Mouse (Mus musculus): ENCODE results near the gene Wdr81. TPM values are rescaled to one million over a fixed set of nuclear protein-coding genes. Genes with fewer than 3 reads are reported as not detected.

The Wdr81 gene
- total and polyA plus RNA-seq, 2 experiments from 2014 or later = 2.2 to 12.0 TPM

DNA sequence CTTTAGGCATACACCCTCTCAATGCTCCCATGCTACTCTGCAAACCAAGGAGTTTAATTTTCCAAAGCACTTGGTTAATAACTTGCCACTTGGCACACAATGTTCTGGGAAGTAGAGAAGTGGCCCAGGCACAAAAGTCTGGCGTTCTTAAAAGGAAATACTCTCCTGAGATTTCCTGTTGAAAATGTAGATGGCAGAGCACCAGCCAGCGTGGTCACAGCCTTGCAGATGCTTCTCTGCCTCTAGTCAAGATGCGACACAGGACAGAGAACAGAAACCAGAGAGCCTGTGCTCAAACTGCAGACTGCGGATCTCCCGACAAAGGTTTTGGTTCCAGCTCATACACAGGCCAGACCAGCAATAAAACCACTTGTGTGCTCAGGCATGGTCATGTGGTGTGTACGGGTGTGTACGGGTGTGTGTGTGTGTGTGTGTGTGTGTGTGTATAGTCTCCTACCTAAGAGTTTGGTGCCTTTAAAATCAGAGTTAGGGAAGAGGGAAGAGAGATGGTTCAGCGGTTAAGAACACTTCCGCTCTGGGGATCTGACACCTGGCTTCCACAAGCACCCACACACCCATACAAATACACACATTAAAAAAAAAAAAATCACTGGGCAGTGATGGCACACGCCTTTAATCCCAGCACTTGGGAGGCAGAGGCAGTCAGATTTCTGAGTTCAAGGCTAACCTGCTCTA, 672 bp upstream of the Wdr81 start:
- no peak overlapping the region; the same call in 1 of the 2 replicates for H3K9ac ChIP-seq (replicated peaks; ENCODE audit: low read depth, low read length)
- no peaks in the 10 kb centered on the region for H3K9me3 ChIP-seq (replicated peaks; ENCODE audit: control insufficient read depth, low read length)
- no peaks in the 10 kb centered on the region for H3K27me3 ChIP-seq (ENCODE audit: control insufficient read depth, insufficient read depth, low read length)
- peak overlapping the region; percentile 60 for H3K4me3 ChIP-seq (ENCODE audit: low read depth, low read length)
- H3K4me2 ChIP-seq (ENCODE audit: low read depth, low read length) = peak overlapping the region; percentile 93
- peak overlapping the region; percentile 57 for H3K27ac ChIP-seq (ENCODE audit: low read depth)
- TF ChIP-seq CTCF (IDR thresholded peaks at IDR 0.05; ENCODE audit: low read depth) (no peak), EP300 (IDR thresholded peaks at IDR 0.05; ENCODE audit: low read depth) (no peak)
- ATAC-seq (ENCODE audit: insufficient read depth, low read depth) (no peak), DNase-seq (ENCODE audit: low spot score) (no peak)
- peaks cover 27% of the 10 kb centered on the region for H3K4me1 ChIP-seq (ENCODE audit: control insufficient read depth, insufficient read depth)
- WGBS = 64% methylated on average over 10 of the region's 10 CpGs
- H3K36me3 ChIP-seq (replicated peaks; ENCODE audit: control insufficient read depth, insufficient read depth, low read length) = peaks cover 19% of the 10 kb centered on the region; the same call in 1 of the 2 replicates

DNA sequence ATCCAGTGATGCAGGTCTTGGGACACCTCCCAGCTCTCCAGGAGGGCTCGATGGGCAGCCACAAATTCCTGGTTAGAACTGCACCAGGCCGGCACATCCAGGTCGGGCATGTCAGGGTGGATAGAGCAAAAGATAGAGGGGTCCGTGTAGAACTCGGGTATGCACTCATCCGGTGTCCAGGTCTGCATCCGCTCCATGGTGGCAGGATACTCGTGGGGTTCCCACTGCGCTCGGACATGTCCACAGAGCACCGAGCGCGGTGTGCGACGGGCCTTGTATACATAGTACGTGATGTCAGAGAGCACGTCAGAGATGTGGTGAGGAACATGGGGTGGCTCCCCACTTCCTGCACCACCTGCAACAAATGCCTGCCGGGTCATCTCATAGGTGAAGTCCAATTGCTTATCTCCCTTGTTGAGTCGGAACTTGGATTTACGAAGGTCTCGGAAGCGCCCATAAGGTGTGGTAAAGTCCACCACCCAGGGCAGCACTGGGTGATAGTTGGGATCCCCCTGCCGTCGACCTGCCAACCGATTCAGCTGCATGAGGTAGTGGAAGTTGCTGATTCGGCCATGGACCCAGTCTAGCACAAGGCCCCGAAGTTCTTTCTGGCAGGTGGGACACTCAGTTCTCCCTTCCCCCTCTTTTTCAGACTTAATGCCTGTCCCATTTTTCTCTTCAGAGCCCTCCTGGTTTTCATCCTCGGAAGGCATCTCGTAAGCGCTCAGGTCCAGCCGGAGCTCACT, 1.5 kb downstream of the Wdr81 start:
- H3K4me3 ChIP-seq (ENCODE audit: low read depth, low read length) = no peak overlapping the region
- DNase-seq (ENCODE audit: low spot score) (no peak), ATAC-seq (ENCODE audit: insufficient read depth, low read depth) (no peak)
- H3K36me3 ChIP-seq (replicated peaks; ENCODE audit: control insufficient read depth, insufficient read depth, low read length) = peaks cover 35% of the 10 kb centered on the region
- WGBS = 92% methylated on average over 31 of the region's 31 CpGs
- no peak overlapping the region for H3K4me2 ChIP-seq (ENCODE audit: low read depth, low read length)
- no peak for TF ChIP-seq EP300 (IDR thresholded peaks at IDR 0.05; ENCODE audit: low read depth)
- TF ChIP-seq CTCF (IDR thresholded peaks at IDR 0.05; ENCODE audit: low read depth) = no peak
- H3K27me3 ChIP-seq (ENCODE audit: control insufficient read depth, insufficient read depth, low read length) = no peaks in the 10 kb centered on the region
- no peak overlapping the region for H3K9ac ChIP-seq (replicated peaks; ENCODE audit: low read depth, low read length)
- no peak overlapping the region for H3K27ac ChIP-seq (ENCODE audit: low read depth)
- H3K9me3 ChIP-seq (replicated peaks; ENCODE audit: control insufficient read depth, low read length) = no peaks in the 10 kb centered on the region
- H3K4me1 ChIP-seq (ENCODE audit: control insufficient read depth, insufficient read depth) = peaks cover 15% of the 10 kb centered on the region

GRCm38 (mm10) chr11:75452081-75452480, 2.4 kb downstream of the Wdr81 start:
- Histone ChIP-seq H3K4me3 (ENCODE audit: low read depth, low read length) (no peak overlapping the region), H3K9me3 (replicated peaks; ENCODE audit: control insufficient read depth, low read length) (no peaks in the 10 kb centered on the region), H3K27ac (ENCODE audit: low read depth) (no peak overlapping the region), H3K27me3 (ENCODE audit: control insufficient read depth, insufficient read depth, low read length) (no peaks in the 10 kb centered on the region), H3K9ac (replicated peaks; ENCODE audit: low read depth, low read length) (no peak overlapping the region), H3K36me3 (replicated peaks; ENCODE audit: control insufficient read depth, insufficient read depth, low read length) (peaks cover 44% of the 10 kb centered on the region), H3K4me1 (ENCODE audit: control insufficient read depth, insufficient read depth) (peaks cover 15% of the 10 kb centered on the region), H3K4me2 (ENCODE audit: low read depth, low read length) (no peak overlapping the region)
- no peak for TF ChIP-seq CTCF (IDR thresholded peaks at IDR 0.05; ENCODE audit: low read depth)
- TF ChIP-seq EP300 (IDR thresholded peaks at IDR 0.05; ENCODE audit: low read depth) = no peak
- ATAC-seq (ENCODE audit: insufficient read depth, low read depth) (no peak), DNase-seq (ENCODE audit: low spot score) (no peak)
- WGBS = 84% methylated on average over 8 of the region's 8 CpGs

GRCm38 (mm10) chr11:75450936-75451335, 3.6 kb downstream of the Wdr81 start:
- DNase-seq (ENCODE audit: low spot score) = no peak
- Histone ChIP-seq H3K4me3 (ENCODE audit: low read depth, low read length) (no peak overlapping the region), H3K36me3 (replicated peaks; ENCODE audit: control insufficient read depth, insufficient read depth, low read length) (peaks cover 49% of the 10 kb centered on the region), H3K4me2 (ENCODE audit: low read depth, low read length) (no peak overlapping the region), H3K27ac (ENCODE audit: low read depth) (no peak overlapping the region), H3K9ac (replicated peaks; ENCODE audit: low read depth, low read length) (0 out of 2 replicates have a peak overlapping the region, but pooled peaks have one; percentile 19), H3K27me3 (ENCODE audit: control insufficient read depth, insufficient read depth, low read length) (no peaks in the 10 kb centered on the region), H3K4me1 (ENCODE audit: control insufficient read depth, insufficient read depth) (peaks cover 15% of the 10 kb centered on the region), H3K9me3 (replicated peaks; ENCODE audit: control insufficient read depth, low read length) (no peaks in the 10 kb centered on the region)
- TF ChIP-seq EP300 (IDR thresholded peaks at IDR 0.05; ENCODE audit: low read depth) (no peak), CTCF (IDR thresholded peaks at IDR 0.05; ENCODE audit: low read depth) (no peak)
- 76% methylated on average over 15 of the region's 15 CpGs for WGBS
- no peak for ATAC-seq (ENCODE audit: insufficient read depth, low read depth)

GRCm38 (mm10) chr11:75450304-75450908, 4.1 kb downstream of the Wdr81 start:
- ATAC-seq (ENCODE audit: insufficient read depth, low read depth) = no peak
- Histone ChIP-seq H3K4me2 (ENCODE audit: low read depth, low read length) (no peak overlapping the region), H3K9ac (replicated peaks; ENCODE audit: low read depth, low read length) (0 out of 2 replicates have a peak overlapping the region, but pooled peaks have one; percentile 19), H3K27me3 (ENCODE audit: control insufficient read depth, insufficient read depth, low read length) (no peaks in the 10 kb centered on the region), H3K4me3 (ENCODE audit: low read depth, low read length) (no peak overlapping the region), H3K9me3 (replicated peaks; ENCODE audit: control insufficient read depth, low read length) (no peaks in the 10 kb centered on the region), H3K27ac (ENCODE audit: low read depth) (no peak overlapping the region), H3K4me1 (ENCODE audit: control insufficient read depth, insufficient read depth) (peaks cover 15% of the 10 kb centered on the region), H3K36me3 (replicated peaks; ENCODE audit: control insufficient read depth, insufficient read depth, low read length) (peaks cover 49% of the 10 kb centered on the region)
- DNase-seq (ENCODE audit: low spot score) = no peak
- WGBS = 73% methylated on average over 8 of the region's 8 CpGs
- no peak for TF ChIP-seq EP300 (IDR thresholded peaks at IDR 0.05; ENCODE audit: low read depth)
- no peak for TF ChIP-seq CTCF (IDR thresholded peaks at IDR 0.05; ENCODE audit: low read depth)
